Mouse (Mus musculus) liver, embryonic 16.5 days (tissue): ENCODE data around the gene Ppat. TPM values are rescaled to one million over a fixed set of nuclear protein-coding genes. Genes with fewer than 3 reads are reported as not detected.
A peak's percentile ranks its signal among the peaks of the same experiment; 100 is the strongest.
"Not testable (repeated sequence)": the region's sequence is repeated elsewhere in the genome, so short reads cannot be mapped to it uniquely, and the experiment has no call there.

Experiments
- ATAC-seq: fragments of 200-750 bp; cut with Nextera tagmentation; 2 replicates; pipeline ENCODE4 v1.8.0; 2017; ENCODE audit warnings: low read depth, mild to moderate bottlenecking, moderate number of reproducible peaks, moderate library complexity
- H3K27ac ChIP-seq: fragments of 300-500 bp; sonication (generic); 2 replicates; pipeline ENCODE4 v1.5.1; 2014; ENCODE audit warnings: mild to moderate bottlenecking, low read length
- H3K27me3 ChIP-seq: fragments of 300-500 bp; sonication (generic); 2 replicates; pipeline ENCODE4 v1.6.1; 2014; ENCODE audit warnings: low read depth, low read length, mixed read lengths; ENCODE audit not compliant: control insufficient read depth, insufficient read depth
- H3K36me3 ChIP-seq: fragments of 300-500 bp; sonication (generic); 2 replicates; pipeline ENCODE4 v1.6.1; 2014; ENCODE audit warnings: mild to moderate bottlenecking; ENCODE audit not compliant: control insufficient read depth, insufficient read depth
- H3K4me1 ChIP-seq: fragments of 300-500 bp; sonication (generic); 2 replicates; pipeline ENCODE4 v1.6.1; 2014; ENCODE audit warnings: low read depth, low read length, mixed read lengths; ENCODE audit not compliant: control insufficient read depth
- H3K4me2 ChIP-seq: fragments of 300-500 bp; sonication (generic); 2 replicates; pipeline ENCODE4 v1.6.1; 2014; ENCODE audit warnings: low read depth, low read length, mixed read lengths
- H3K4me3 ChIP-seq: fragments of 300-500 bp; sonication (generic); 2 replicates; pipeline ENCODE4 v1.5.1; 2014; ENCODE audit warnings: low read depth, mild to moderate bottlenecking, low read length
- H3K9ac ChIP-seq: fragments of 300-500 bp; sonication (generic); 2 replicates; pipeline ENCODE4 v1.6.1; 2014; ENCODE audit warnings: low read depth, low read length
- H3K9me3 ChIP-seq: fragments of 300-500 bp; sonication (generic); replicated peaks from 2 replicates; pipeline ENCODE4 v1.6.1; 2016; ENCODE audit warnings: low read length; ENCODE audit not compliant: control insufficient read depth
- WGBS: fragments of 180-500 bp; shearing (Covaris S2); extraction: QIAGEN DNeasy Blood & Tissue Kit; methylation state at CpG from one replicate; pipeline ENCODE4 v1.1.7; 2014; ENCODE audit not compliant: insufficient replicate concordance; 5-methylcytosine and 5-hydroxymethylcytosine counted together
- polyA plus RNA-seq: library from polyadenylated mRNA; unstranded; fragments of >200 nt; fragmentation: Nextera tagmentation; extraction: Ambion mirVana; gene quantifications from 2 replicates; pipeline ENCODE4 v1.2.1, GENCODE M21; 2015

Gene Ppat
- polyA plus RNA-seq, 1 experiment from 2014 or later = 18.0 TPM

GRCm38 (mm10) chr5:76973488-76973887, 22.1 kb upstream of the Ppat start:
- H3K27me3 ChIP-seq = no peaks in the 10 kb centered on the region
- H3K9ac ChIP-seq = no peak overlapping the region
- H3K27ac ChIP-seq = no peak overlapping the region
- ATAC-seq = no peak
- H3K36me3 ChIP-seq = peaks cover 10% of the 10 kb centered on the region
- peak overlapping the region; percentile 98 for H3K4me3 ChIP-seq
- no peaks in the 10 kb centered on the region for H3K9me3 ChIP-seq
- H3K4me2 ChIP-seq = peak overlapping the region; percentile 82
- H3K4me1 ChIP-seq = peaks cover 12% of the 10 kb centered on the region
- 36% methylated on average over 3 of the region's 3 CpGs for WGBS

GRCm38 (mm10) chr5:76971115-76971514, 19.7 kb upstream of the Ppat start:
- not testable (repeated sequence) for H3K9ac ChIP-seq, H3K4me2 ChIP-seq, H3K4me3 ChIP-seq, H3K27ac ChIP-seq, H3K27me3 ChIP-seq, H3K9me3 ChIP-seq, ATAC-seq
- Histone ChIP-seq H3K4me1 (peaks cover 12% of the 10 kb centered on the region), H3K36me3 (peaks cover 15% of the 10 kb centered on the region)
- 36% methylated on average over 1 of the region's 1 CpGs for WGBS

- Histone ChIP-seq H3K4me1 (peaks cover 4% of the 10 kb centered on the region; the same call in 1 of the 2 replicates), H3K9ac (no peak overlapping the region), H3K36me3 (peaks cover 29% of the 10 kb centered on the region), H3K27ac (no peak overlapping the region), H3K4me3 (no peak overlapping the region), H3K27me3 (no peaks in the 10 kb centered on the region), H3K9me3 (no peaks in the 10 kb centered on the region), H3K4me2 (no peak overlapping the region)
- 67% methylated on average over 5 of the region's 5 CpGs for WGBS
- ATAC-seq = no peak
Measured at GRCm38 (mm10) chr5:76969250-76969649, 17.9 kb upstream of the Ppat start.

GRCm38 (mm10) chr5:76964651-76965050, 13.3 kb upstream of the Ppat start:
- no peaks in the 10 kb centered on the region for H3K4me1 ChIP-seq
- no peak overlapping the region for H3K9ac ChIP-seq
- no peak overlapping the region for H3K4me2 ChIP-seq
- no peaks in the 10 kb centered on the region for H3K9me3 ChIP-seq
- no peak for ATAC-seq
- peaks cover 61% of the 10 kb centered on the region for H3K36me3 ChIP-seq
- H3K27me3 ChIP-seq = no peaks in the 10 kb centered on the region
- H3K4me3 ChIP-seq = no peak overlapping the region
- WGBS = 76% methylated on average over 3 of the region's 3 CpGs
- H3K27ac ChIP-seq = no peak overlapping the region

GRCm38 (mm10) chr5:76962545-76962944, 11.2 kb upstream of the Ppat start:
- Histone ChIP-seq H3K4me2 (no peak overlapping the region), H3K4me1 (no peaks in the 10 kb centered on the region), H3K4me3 (no peak overlapping the region), H3K27ac (no peak overlapping the region), H3K9ac (no peak overlapping the region), H3K36me3 (peaks cover 57% of the 10 kb centered on the region), H3K27me3 (no peaks in the 10 kb centered on the region), H3K9me3 (no peaks in the 10 kb centered on the region)
- no peak for ATAC-seq
- 72% methylated on average over 11 of the region's 11 CpGs for WGBS

- Histone ChIP-seq H3K9ac (no peak overlapping the region), H3K36me3 (peaks cover 57% of the 10 kb centered on the region), H3K4me1 (peaks cover 9% of the 10 kb centered on the region), H3K4me2 (no peak overlapping the region), H3K4me3 (no peak overlapping the region), H3K27me3 (no peaks in the 10 kb centered on the region), H3K27ac (no peak overlapping the region), H3K9me3 (no peaks in the 10 kb centered on the region)
- 77% methylated on average over 5 of the region's 5 CpGs for WGBS
- no peak for ATAC-seq
Measured at GRCm38 (mm10) chr5:76959587-76959986, 8.2 kb upstream of the Ppat start.

- peaks cover 49% of the 10 kb centered on the region for H3K36me3 ChIP-seq
- 87% methylated on average over 1 of the region's 1 CpGs for WGBS
- ATAC-seq = no peak
Measured at GRCm38 (mm10) chr5:76957954-76958353, 6.6 kb upstream of the Ppat start.

GRCm38 (mm10) chr5:76955474-76955873, 4.1 kb upstream of the Ppat start:
- Histone ChIP-seq H3K4me2 (no peak overlapping the region), H3K9me3 (no peaks in the 10 kb centered on the region), H3K4me3 (no peak overlapping the region), H3K4me1 (peaks cover 15% of the 10 kb centered on the region), H3K36me3 (peaks cover 28% of the 10 kb centered on the region), H3K9ac (no peak overlapping the region), H3K27me3 (no peaks in the 10 kb centered on the region), H3K27ac (peak overlapping the region; percentile 51)
- 80% methylated on average over 4 of the region's 4 CpGs for WGBS
- no peak for ATAC-seq

More at GRCm38 (mm10) chr5:76957954-76958353, 6.6 kb upstream of the Ppat start:
- no peak overlapping the region for H3K4me3 ChIP-seq
- no peaks in the 10 kb centered on the region for H3K27me3 ChIP-seq
- no peaks in the 10 kb centered on the region for H3K9me3 ChIP-seq
- no peak overlapping the region for H3K4me2 ChIP-seq
- no peak overlapping the region for H3K9ac ChIP-seq
- no peak overlapping the region for H3K27ac ChIP-seq
- H3K4me1 ChIP-seq = peaks cover 14% of the 10 kb centered on the region

- no peak for ATAC-seq
- Histone ChIP-seq H3K4me3 (no peak overlapping the region), H3K4me2 (no peak overlapping the region), H3K27ac (peak overlapping the region; percentile 45; the same call in 1 of the 2 replicates), H3K4me1 (peaks cover 22% of the 10 kb centered on the region), H3K36me3 (peaks cover 21% of the 10 kb centered on the region), H3K27me3 (no peaks in the 10 kb centered on the region), H3K9ac (no peak overlapping the region), H3K9me3 (no peaks in the 10 kb centered on the region)
- 59% methylated on average over 6 of the region's 6 CpGs for WGBS
Measured at GRCm38 (mm10) chr5:76954271-76954900, 3.0 kb upstream of the Ppat start.
